Mouse (Mus musculus) spleen, postnatal 0 days (tissue): Measurements from ENCODE around the gene Batf. TPM values are rescaled to one million over a fixed set of nuclear protein-coding genes. Genes with fewer than 3 reads are reported as not detected.

Experiments
- polyA plus RNA-seq: library from polyadenylated mRNA; unstranded; fragments of >200 nt; fragmentation: Nextera tagmentation; extraction: Ambion mirVana; gene quantifications from 2 replicates; pipeline ENCODE4 v1.2.1, GENCODE M21; 2015

The Batf gene
- polyA plus RNA-seq: 8.8 and 10.5 TPM in 2 replicates

DNA sequence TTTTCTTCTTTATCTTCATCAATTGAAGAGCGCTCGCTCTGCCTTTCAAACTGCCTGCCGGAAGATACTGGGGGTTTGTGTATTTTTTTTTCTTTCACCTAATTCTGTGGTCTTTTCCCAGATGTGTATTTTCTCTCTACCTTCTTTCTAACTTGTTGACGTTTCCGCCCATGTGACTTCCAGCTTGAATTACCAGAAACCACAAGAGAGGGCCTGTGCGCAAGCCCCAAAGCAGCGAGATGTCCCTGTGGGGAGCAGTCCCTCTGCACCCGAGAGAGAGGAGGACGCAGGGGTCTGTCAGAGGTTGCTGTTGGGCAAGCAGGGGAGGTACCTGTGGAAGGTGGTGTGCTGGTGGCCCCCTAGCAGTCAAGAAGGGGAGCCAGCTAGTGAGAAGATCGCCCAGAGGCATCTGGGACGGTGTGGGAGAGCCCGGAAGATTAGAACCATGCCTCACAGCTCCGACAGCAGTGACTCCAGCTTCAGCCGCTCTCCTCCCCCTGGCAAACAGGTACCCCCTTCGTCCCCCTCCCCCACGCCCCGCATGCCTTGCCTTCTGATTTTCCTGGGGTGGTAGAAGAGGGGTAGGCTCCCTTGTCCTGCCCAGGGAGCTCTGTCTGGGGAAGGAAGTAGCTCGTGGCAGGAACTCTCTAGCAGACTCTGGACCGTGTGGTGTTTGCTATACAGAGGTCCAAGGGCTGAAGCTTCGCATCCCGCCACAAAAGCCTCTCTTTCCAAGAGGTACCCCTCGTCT is at the start of gene Batf:
TSS of gene Batf (plus strand) at position 204 of the 751 bp plus-strand sequence.

DNA sequence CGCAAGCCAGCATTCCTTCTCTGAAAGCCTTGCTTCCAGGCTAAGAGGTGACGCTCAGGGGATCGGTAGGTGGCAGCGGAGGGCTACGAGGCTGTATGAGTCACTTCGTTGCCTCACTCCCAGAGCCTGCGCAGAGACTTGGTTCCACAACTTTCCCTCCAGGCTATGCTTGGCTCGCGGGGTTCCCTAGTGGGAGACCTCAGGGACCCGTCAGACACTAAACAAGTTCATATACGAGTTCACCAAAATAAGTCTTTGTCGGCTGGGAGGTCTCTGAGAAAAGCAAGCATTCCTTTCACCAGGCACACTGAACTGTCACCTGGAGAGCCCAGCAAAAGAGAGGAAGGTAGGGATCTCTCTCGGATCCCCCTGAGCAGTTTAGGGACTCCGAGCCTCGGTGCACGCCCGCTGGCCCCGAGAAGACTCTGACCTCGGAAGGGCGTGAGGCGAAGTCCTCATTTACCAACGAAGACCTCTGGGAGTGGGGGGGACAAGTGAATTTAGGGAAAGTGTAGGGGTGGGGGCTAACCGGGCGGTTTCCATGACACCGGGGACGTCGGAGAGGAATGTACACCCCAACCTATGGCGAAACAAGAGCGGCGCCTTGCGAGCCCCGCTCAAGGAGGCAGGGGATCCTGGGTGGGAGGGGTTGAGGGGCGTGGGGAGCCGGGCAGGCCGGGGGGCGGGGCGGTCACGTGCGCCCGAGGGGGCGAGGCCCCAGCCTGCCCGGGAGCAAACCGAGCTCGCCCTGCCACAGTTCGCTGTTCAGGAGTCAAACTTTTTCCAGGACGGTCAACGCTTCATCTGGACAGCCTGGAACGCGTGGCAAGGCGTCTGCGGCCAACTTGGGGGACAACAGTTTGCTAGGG is 59.6 kb downstream of the Batf start, which contains the start of gene Flvcr2:
TSS of gene Flvcr2 (plus strand) at position 713 of the 869 bp plus-strand sequence.

Other genes with a start within 250 kb of the Batf start
- gene Fos, start 212.8 kb upstream of the Batf start, polyA plus RNA-seq: 2.8 and 3.6 TPM in 2 replicates
- gene Jdp2, start 87.6 kb upstream of the Batf start, polyA plus RNA-seq: 0.82 and 1.2 TPM in 2 replicates
- gene Flvcr2, start 59.9 kb downstream of the Batf start, polyA plus RNA-seq: 1.3 and 2.3 TPM in 2 replicates
- gene Erg28, start 137.9 kb downstream of the Batf start, polyA plus RNA-seq: 56.5 and 56.6 TPM in 2 replicates
- gene Ttll5, start 138.0 kb downstream of the Batf start, polyA plus RNA-seq: 5.4 and 6.3 TPM in 2 replicates